Mouse (Mus musculus) forebrain, postnatal 0 days (tissue): ENCODE results near the gene Apod. TPM values are rescaled to one million over a fixed set of nuclear protein-coding genes. Genes with fewer than 3 reads are reported as not detected.
A peak's percentile ranks its signal among the peaks of the same experiment; 100 is the strongest.

Experiments
- ATAC-seq: fragments of 200-750 bp; cut with Nextera tagmentation; 2 replicates; pipeline ENCODE4 v1.8.0; 2017; ENCODE audit warnings: mild to moderate bottlenecking, moderate library complexity
- DNase-seq: peaks from one replicate; pipeline ENCODE4 v3.0.0-alpha.2; 2015
- H3K27ac ChIP-seq: fragments of 300-500 bp; sonication (generic); 2 replicates; pipeline ENCODE4 v1.5.1; 2014; ENCODE audit warnings: low read depth, mild to moderate bottlenecking, antibody characterized with exemption, low read length, moderate library complexity, mixed read lengths
- H3K27me3 ChIP-seq: fragments of 300-500 bp; sonication (generic); 2 replicates; pipeline ENCODE4 v1.6.1; 2014; ENCODE audit warnings: mild to moderate bottlenecking, low read length, mixed read lengths; ENCODE audit not compliant: insufficient read depth
- H3K36me3 ChIP-seq: fragments of 300-500 bp; sonication (generic); 2 replicates; pipeline ENCODE4 v1.6.1; 2014; ENCODE audit warnings: mild to moderate bottlenecking, moderate library complexity; ENCODE audit not compliant: insufficient read depth
- H3K4me1 ChIP-seq: fragments of 300-500 bp; sonication (generic); 2 replicates; pipeline ENCODE4 v1.6.1; 2014; ENCODE audit warnings: antibody characterized with exemption; ENCODE audit not compliant: insufficient read depth
- H3K4me2 ChIP-seq: fragments of 300-500 bp; sonication (generic); 2 replicates; pipeline ENCODE4 v1.6.1; 2014; ENCODE audit warnings: low read depth, mild to moderate bottlenecking, moderate library complexity
- H3K4me3 ChIP-seq: fragments of 300-500 bp; sonication (generic); 2 replicates; pipeline ENCODE4 v1.5.1; 2014; ENCODE audit warnings: low read depth, low read length, mixed read lengths
- H3K9ac ChIP-seq: fragments of 300-500 bp; sonication (generic); 2 replicates; pipeline ENCODE4 v1.6.1; 2014; ENCODE audit warnings: mild to moderate bottlenecking
- H3K9me3 ChIP-seq: fragments of 300-500 bp; sonication (generic); 2 replicates; pipeline ENCODE4 v1.6.1; 2016; ENCODE audit warnings: low read length
- CTCF ChIP-seq: sonication (generic); IDR thresholded peaks from 2 replicates; pipeline ENCODE4 v1.5.1; 2016; ENCODE audit warnings: antibody characterized with exemption, control low read depth, low read depth
- WGBS: fragments of 180-500 bp; shearing (Covaris S2); extraction: QIAGEN DNeasy Blood & Tissue Kit; methylation state at CpG from one replicate; pipeline ENCODE4 v1.1.7; 2014; 5-methylcytosine and 5-hydroxymethylcytosine counted together
- polyA plus RNA-seq: library from polyadenylated mRNA; unstranded; fragments of >200 nt; fragmentation: Nextera tagmentation; extraction: Ambion mirVana; gene quantifications from 2 replicates; pipeline ENCODE4 v1.2.1, GENCODE M21; 2015
- total RNA-seq: library from RNA; depleted of rRNA; stranded (reverse); fragments of >200 nt; gene quantifications from 2 replicates; pipeline ENCODE4 v1.2.3, GENCODE M21; 2014

The Apod gene
- total and polyA plus RNA-seq, 2 experiments from 2014 or later: 81.9 to 179 TPM

GRCm38 (mm10) chr16:31274674-31275460 lies 39.7 kb downstream of the Apod start, which contains the start of gene Ppp1r2:
TSS of gene Ppp1r2 (minus strand) at chr16:31275277.
- peak; percentile 36; the same call in 1 of the 2 replicates for TF ChIP-seq CTCF
- no peaks in the 10 kb centered on the region for H3K36me3 ChIP-seq
- peaks cover 22% of the 10 kb centered on the region for H3K4me1 ChIP-seq
- peak within 1 kb of the TSS; percentile 62 for H3K4me2 ChIP-seq
- peak within 1 kb of the TSS; percentile 90 for H3K9ac ChIP-seq
- peak; percentile 98 for ATAC-seq
- peak within 1 kb of the TSS; percentile 70 for H3K27ac ChIP-seq
- peak; percentile 94 for DNase-seq
- H3K9me3 ChIP-seq: no peaks in the 10 kb centered on the region
- 2% methylated on average over 80 of the region's 83 CpGs for WGBS
- peak within 1 kb of the TSS; percentile 96 for H3K4me3 ChIP-seq
- H3K27me3 ChIP-seq: no peaks in the 10 kb centered on the region

DNA sequence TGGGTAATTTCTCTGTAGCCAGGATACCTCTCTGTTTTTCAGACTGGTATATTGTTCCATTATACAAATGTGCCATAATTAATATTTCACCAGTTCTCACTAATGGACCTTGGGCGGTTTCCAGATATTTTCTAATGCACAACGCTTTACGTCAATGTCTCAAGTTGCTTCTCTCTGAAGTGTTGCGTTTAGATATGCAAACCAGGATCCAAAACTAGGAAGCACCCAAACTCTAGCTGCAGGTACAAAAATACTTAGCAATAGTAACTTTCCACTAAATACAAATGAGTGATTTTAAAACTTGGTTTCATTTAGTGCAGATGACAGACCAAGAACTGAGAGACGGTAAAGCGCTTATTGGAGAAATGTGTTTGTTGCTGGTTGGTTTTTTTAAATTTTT lies 40.5 kb downstream of the Apod start:
- Histone ChIP-seq H3K4me2 (peak overlapping the region; percentile 62), H3K9ac (peak overlapping the region; percentile 90), H3K27ac (0 out of 2 replicates have a peak overlapping the region, but pooled peaks have one; percentile 70), H3K4me3 (peak overlapping the region; percentile 96), H3K9me3 (no peaks in the 10 kb centered on the region), H3K27me3 (no peaks in the 10 kb centered on the region), H3K36me3 (no peaks in the 10 kb centered on the region), H3K4me1 (peaks cover 22% of the 10 kb centered on the region)
- ATAC-seq: no peak
- no peak for DNase-seq
- no peak for TF ChIP-seq CTCF
- WGBS: 2% methylated on average over 6 of the region's 6 CpGs

DNA sequence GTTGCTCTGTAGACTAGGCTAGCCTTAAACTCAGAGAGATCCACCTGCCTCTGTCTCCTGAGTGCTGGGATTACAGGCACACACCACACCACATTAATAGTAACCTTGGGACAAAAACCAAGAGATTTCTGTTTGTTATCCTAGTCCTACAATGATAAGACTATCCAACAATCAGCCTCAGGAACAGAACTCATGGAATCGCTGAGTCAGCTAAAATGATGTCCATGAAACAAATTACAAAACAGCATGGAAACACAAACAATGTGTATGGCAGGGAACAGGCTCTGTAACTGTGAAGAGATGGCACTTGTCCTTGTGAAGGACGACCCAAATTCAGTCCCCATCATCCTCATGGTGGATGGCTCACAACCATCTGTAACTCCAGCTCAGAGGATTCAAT lies 47.9 kb downstream of the Apod start:
- no peak overlapping the region for H3K4me2 ChIP-seq
- H3K27me3 ChIP-seq: no peaks in the 10 kb centered on the region
- no peak overlapping the region for H3K9ac ChIP-seq
- H3K27ac ChIP-seq: no peak overlapping the region
- no peak for TF ChIP-seq CTCF
- H3K9me3 ChIP-seq: no peaks in the 10 kb centered on the region
- 0 out of 2 replicates have a peak, but pooled peaks cover 5% of the 10 kb centered on the region for H3K36me3 ChIP-seq
- ATAC-seq (no peak), DNase-seq (no peak)
- WGBS: 94% methylated on average over 2 of the region's 2 CpGs
- no peaks in the 10 kb centered on the region for H3K4me1 ChIP-seq
- H3K4me3 ChIP-seq: no peak overlapping the region

GRCm38 (mm10) chr16:31256151-31256550 lies 58.5 kb downstream of the Apod start:
- Histone ChIP-seq H3K27ac (no peak overlapping the region), H3K4me3 (no peak overlapping the region), H3K27me3 (no peaks in the 10 kb centered on the region), H3K4me2 (no peak overlapping the region), H3K9ac (no peak overlapping the region), H3K4me1 (no peaks in the 10 kb centered on the region), H3K9me3 (no peaks in the 10 kb centered on the region), H3K36me3 (peaks cover 38% of the 10 kb centered on the region)
- no peak for DNase-seq
- 87% methylated on average over 2 of the region's 2 CpGs for WGBS
- ATAC-seq: no peak
- TF ChIP-seq CTCF: no peak

- TF ChIP-seq CTCF: no peak
- WGBS: 70% methylated on average over 3 of the region's 3 CpGs
- H3K36me3 ChIP-seq: peaks cover 38% of the 10 kb centered on the region
Measured at GRCm38 (mm10) chr16:31255685-31256084, 58.9 kb downstream of the Apod start.

GRCm38 (mm10) chr16:31249401-31249800 lies 65.2 kb downstream of the Apod start:
- no peaks in the 10 kb centered on the region for H3K9me3 ChIP-seq
- H3K9ac ChIP-seq: no peak overlapping the region
- 95% methylated on average over 3 of the region's 3 CpGs for WGBS
- no peak overlapping the region for H3K4me3 ChIP-seq
- ATAC-seq (no peak), DNase-seq (no peak)
- no peak overlapping the region for H3K27ac ChIP-seq
- H3K27me3 ChIP-seq: no peaks in the 10 kb centered on the region
- no peak for TF ChIP-seq CTCF
- H3K4me1 ChIP-seq: no peaks in the 10 kb centered on the region
- H3K4me2 ChIP-seq: no peak overlapping the region
- 0 out of 2 replicates have a peak, but pooled peaks cover 5% of the 10 kb centered on the region for H3K36me3 ChIP-seq

More at GRCm38 (mm10) chr16:31255685-31256084, 58.9 kb downstream of the Apod start:
- Histone ChIP-seq H3K4me2 (no peak overlapping the region), H3K4me1 (no peaks in the 10 kb centered on the region), H3K9ac (no peak overlapping the region), H3K27ac (no peak overlapping the region), H3K4me3 (no peak overlapping the region), H3K27me3 (no peaks in the 10 kb centered on the region), H3K9me3 (no peaks in the 10 kb centered on the region)
- ATAC-seq: peak; percentile 18; the same call in 1 of the 2 replicates
- no peak for DNase-seq

GRCm38 (mm10) chr16:31248717-31249116 lies 65.9 kb downstream of the Apod start:
- ATAC-seq (0 out of 2 replicates have a peak, but pooled peaks have one; percentile 12), DNase-seq (peak; percentile 11)
- WGBS: 79% methylated on average over 13 of the region's 13 CpGs
- H3K9me3 ChIP-seq: no peaks in the 10 kb centered on the region
- H3K4me3 ChIP-seq: no peak overlapping the region
- H3K9ac ChIP-seq: no peak overlapping the region
- 0 out of 2 replicates have a peak, but pooled peaks cover 5% of the 10 kb centered on the region for H3K36me3 ChIP-seq
- no peaks in the 10 kb centered on the region for H3K27me3 ChIP-seq
- no peak for TF ChIP-seq CTCF
- H3K27ac ChIP-seq: no peak overlapping the region
- H3K4me1 ChIP-seq: no peaks in the 10 kb centered on the region
- no peak overlapping the region for H3K4me2 ChIP-seq
